Mouse (Mus musculus): ENCODE results near the gene Unc45b. TPM values are rescaled to one million over a fixed set of nuclear protein-coding genes. Genes with fewer than 3 reads are reported as not detected.
A peak's percentile ranks its signal among the peaks of the same experiment; 100 is the strongest.
"Not testable (repeated sequence)": the region's sequence is repeated elsewhere in the genome, so short reads cannot be mapped to it uniquely, and the experiment has no call there.

Unc45b gene
- total RNA-seq, 1 experiment from 2014 or later: not detected

DNA sequence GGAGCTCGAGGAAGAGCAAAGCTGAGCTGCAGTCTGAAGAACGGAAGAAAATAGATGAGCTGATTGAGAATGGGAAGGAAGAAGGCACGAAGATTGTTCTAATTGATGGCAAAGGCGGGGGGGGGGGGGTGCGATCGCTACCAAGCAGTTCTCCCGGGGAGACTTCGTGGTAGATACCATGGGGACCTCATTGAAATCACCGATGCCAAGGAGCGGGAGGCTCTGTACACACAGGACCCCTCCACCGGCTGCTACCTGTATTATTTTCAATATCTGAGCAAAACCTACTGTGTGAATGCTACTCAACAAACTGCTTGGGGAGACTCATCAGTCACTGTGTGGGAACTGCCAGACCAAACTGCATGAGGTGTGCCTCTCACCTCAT is 61.2 kb downstream of the Unc45b start:
- no peak for ATAC-seq (replicated peaks; ENCODE audit: insufficient number of reproducible peaks, low FRiP score, low TSS enrichment, poor library complexity, severe bottlenecking)

DNA sequence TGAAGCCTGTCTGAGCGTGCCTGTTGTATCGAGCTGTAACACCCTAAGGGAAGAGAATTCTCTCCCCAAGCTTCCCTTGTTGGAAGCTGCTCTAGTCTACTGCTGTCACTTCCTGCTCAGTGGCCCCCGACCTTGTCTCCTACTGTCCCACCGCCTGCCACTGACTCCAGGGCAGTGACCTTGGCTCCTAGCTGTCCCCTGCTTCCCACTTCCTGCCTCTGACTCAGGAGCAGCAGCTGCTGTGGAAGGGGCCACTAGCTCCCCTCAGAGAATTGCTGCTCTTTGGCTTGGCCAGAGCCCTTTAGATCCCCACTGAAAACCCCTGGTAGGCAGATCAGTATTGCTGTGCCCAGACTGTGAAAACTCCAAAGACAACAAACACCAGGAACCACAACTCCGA is 63.6 kb downstream of the Unc45b start:
- no peak for ATAC-seq (replicated peaks; ENCODE audit: insufficient number of reproducible peaks, low FRiP score, low TSS enrichment, poor library complexity, severe bottlenecking)

DNA sequence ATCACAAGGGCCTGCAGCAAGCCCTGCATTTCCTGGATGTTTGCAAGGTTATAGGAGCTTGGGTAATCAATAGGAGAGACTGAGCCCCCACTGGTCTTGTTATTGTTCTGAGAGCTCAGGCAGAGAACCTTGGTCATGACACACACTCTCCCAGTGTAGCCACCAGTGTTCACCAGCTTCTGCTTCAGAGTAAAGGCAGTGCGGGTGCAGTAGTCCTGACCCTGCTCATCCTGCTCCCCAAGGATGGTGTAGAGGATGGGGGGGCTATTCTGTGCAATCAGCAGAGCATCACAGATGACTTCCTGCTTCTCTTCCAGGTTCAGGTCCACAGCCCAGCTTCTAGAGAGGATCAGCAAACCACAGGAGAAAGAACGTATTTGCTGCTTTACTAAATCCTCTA is 72.1 kb downstream of the Unc45b start:
- ATAC-seq (replicated peaks; ENCODE audit: insufficient number of reproducible peaks, low FRiP score, low TSS enrichment, poor library complexity, severe bottlenecking): not testable (repeated sequence)

DNA sequence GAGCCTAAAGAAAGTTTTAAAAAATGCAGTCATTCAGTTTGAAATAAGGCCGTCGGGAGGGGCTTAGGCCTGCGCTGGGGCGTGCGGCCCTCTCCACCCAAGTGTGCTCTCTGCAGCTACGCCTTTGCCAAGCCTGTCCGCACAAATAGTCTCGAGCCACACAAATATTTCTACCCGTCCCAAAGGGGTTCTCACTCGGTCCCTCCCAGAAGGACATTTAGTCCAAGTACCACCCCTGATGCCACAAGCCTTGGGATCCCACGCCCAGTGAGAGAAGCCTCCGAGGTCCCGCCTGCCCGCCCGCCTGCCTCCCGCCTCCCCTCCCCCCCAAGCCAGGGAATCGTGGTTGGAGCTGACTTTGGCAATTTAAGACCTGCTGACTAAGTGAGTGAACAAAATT is 72.8 kb downstream of the Unc45b start:
- ATAC-seq (replicated peaks; ENCODE audit: insufficient number of reproducible peaks, low FRiP score, low TSS enrichment, poor library complexity, severe bottlenecking): no peak

DNA sequence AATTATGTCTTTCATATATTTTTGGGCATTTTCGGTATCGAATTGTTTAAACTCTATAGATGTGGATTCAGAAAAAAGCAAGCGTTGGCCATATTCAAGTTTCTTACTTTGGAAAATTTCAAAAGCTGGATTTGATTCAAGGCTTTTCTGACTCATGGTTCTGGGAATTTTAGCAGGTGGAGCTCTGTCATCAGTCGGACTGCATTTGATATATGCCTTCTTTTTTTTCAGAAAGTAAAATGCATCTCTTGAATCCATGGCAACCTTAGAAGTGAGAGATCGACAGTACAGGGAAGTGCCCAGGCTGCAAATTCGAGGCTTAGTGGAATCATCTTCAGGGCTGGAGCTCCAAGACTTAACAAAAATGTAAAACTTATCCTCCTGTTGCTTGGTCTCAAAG is 77.3 kb downstream of the Unc45b start:
- ATAC-seq (replicated peaks; ENCODE audit: insufficient number of reproducible peaks, low FRiP score, low TSS enrichment, poor library complexity, severe bottlenecking): no peak

DNA sequence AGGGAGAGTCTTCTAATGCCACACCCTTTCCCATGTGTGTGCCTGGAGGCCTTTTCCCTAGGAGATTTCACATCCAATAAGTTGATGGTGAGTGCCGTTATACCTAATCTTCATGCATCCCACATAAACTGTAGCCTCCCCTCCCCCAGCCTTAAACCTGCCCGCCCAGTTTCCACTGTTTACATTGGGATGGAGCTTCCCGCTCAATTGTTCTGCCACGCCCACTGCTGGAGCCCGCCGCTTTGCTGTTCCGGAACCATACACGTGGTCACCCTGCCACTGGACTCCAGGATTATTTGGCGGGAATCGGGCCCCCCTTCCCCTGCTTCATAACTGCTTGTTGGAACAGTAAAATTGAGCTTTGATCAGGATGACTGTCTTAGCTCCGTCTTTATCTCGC is 79.0 kb downstream of the Unc45b start:
- ATAC-seq (replicated peaks; ENCODE audit: insufficient number of reproducible peaks, low FRiP score, low TSS enrichment, poor library complexity, severe bottlenecking): no peak

DNA sequence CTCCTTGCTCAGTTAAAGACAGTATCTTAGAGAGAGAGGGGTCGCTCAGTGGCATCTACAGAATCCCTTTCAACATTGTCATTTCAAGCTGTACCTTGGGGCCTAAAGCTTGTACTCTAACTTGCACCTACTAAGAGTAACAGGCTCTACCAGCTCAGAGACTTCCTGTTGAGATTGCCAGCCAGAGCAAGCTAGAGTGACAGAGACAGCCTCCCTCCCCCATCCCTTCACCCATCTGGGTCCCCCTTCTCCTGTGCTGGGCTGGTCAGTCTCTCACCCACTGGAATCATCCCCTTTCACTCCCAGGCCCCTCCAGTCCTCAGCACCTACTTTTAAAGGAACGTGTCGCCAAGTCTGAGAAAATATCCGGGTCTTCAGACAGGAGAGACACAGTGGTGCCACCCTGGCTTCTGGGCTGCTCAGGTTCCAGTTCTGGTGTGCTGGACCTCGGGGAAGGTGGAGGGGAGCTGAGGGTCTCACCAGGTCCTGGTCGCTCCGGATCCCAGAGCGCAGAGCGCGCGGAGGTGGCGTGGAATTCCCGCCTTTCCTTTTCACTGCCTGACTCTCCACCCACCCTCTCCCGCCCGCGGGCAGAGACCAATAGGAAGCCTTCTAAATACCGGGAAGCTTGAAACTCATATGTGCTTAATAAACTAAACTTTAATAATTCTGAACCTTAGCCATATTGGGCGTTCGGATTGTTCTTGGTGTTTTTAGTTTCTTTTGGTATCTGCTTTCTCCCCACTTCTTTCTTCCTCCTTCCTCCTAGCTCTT is 80.4 kb downstream of the Unc45b start:
- ATAC-seq (replicated peaks; ENCODE audit: insufficient number of reproducible peaks, low FRiP score, low TSS enrichment, poor library complexity, severe bottlenecking): peak; percentile 48

DNA sequence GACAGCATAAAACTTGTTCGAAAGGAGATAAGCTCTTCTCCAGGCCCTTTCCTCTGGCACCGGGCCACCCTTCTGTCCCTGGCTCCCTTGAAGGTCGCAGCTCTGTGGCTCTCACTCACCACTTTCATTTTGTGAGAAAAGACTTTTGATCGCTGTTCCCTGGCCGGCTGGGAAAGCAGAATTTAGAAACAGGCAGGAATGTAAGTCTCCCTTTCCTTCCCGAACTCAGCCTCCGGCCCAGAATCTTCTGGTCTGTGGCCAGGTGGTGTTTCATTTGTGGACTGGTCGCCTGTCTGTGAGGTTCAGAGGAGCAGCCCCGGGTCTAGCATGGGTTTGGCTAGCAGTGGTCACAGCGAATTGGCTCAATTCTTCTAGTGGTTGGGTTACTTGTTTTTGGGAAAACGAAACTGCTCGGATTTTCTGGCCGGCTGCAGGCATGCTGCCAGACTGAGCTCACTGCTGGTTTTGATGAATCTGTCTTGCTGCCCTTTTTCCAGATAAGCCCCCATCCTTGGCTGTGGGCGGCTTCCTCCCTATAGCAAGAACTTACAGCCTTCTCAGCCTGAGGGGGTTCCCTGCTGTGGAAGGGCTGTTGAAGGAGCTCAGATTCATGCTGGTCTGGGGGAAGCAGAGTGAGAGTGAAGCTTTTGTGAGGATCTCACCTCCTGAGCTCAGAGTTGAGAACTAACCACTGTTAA is 81.3 kb downstream of the Unc45b start, which contains the start of gene Slfn9:
Gene Slfn9 (minus strand): TSS at position 362 of the 698 bp plus-strand sequence.
- peak; percentile 38 for ATAC-seq (replicated peaks; ENCODE audit: insufficient number of reproducible peaks, low FRiP score, low TSS enrichment, poor library complexity, severe bottlenecking)

Other genes with a start within 250 kb of the Unc45b start
- 0.29 to 0.64 TPM in 2 of 3 replicates, not detected in the other for gene Cct6b, start 146.2 kb upstream of the Unc45b start, total RNA-seq (2017)
- gene Zfp830, start 146.2 kb upstream of the Unc45b start, total RNA-seq (2017): 57.6 to 66.5 TPM (median 64.7 TPM) in 3 replicates
- 18.8 to 33.3 TPM (median 29.5 TPM) in 3 replicates for gene Lig3, start 129.4 kb upstream of the Unc45b start, total RNA-seq (2017)
- gene Rffl, start 39.3 kb upstream of the Unc45b start, total RNA-seq (2017): 13.3 to 17.8 TPM (median 16.3 TPM) in 3 replicates
- gene Rad51d, start 19.9 kb upstream of the Unc45b start, total RNA-seq (2017): 7.7 to 17.1 TPM (median 16.1 TPM) in 3 replicates
- gene Fndc8, start 18.4 kb upstream of the Unc45b start, total RNA-seq (2017): not detected in 3 replicates
- gene Nle1, start 2.1 kb upstream of the Unc45b start, total RNA-seq (2017): 0.85 to 13.1 TPM (median 3.6 TPM) in 3 replicates
- 16.5 to 25.2 TPM (median 20.3 TPM) in 3 replicates for gene Slfn5, start 40.8 kb downstream of the Unc45b start, total RNA-seq (2017)
- gene Slfn9, start 81.3 kb downstream of the Unc45b start, total RNA-seq (2017): 7.5 to 17.2 TPM (median 7.7 TPM) in 3 replicates
- gene Slfn8, start 110.3 kb downstream of the Unc45b start, total RNA-seq (2017): 32.7 to 79.3 TPM (median 34.1 TPM) in 3 replicates
- gene Slfn2, start 154.6 kb downstream of the Unc45b start, total RNA-seq (2017): 546 to 771 TPM (median 642 TPM) in 3 replicates
- 23.8 to 42.1 TPM (median 29.4 TPM) in 3 replicates for gene Slfn1, start 206.3 kb downstream of the Unc45b start, total RNA-seq (2017)

All from monocyte, adult 5-6 weeks (primary cell).